Mouse (Mus musculus) megakaryocyte, embryonic 14.5 days (primary cell): ENCODE measurements around the gene Cacnb3. TPM values are rescaled to one million over a fixed set of nuclear protein-coding genes. Genes with fewer than 3 reads are reported as not detected.

ENCODE experiments used
- H3K27me3 ChIP-seq: replicated peaks from 2 replicates; pipeline ENCODE3; 2012; ENCODE audit warnings: inconsistent platforms
- H3K36me3 ChIP-seq: replicated peaks from 2 replicates; pipeline ENCODE3; 2012; ENCODE audit warnings: low read length, inconsistent platforms, mixed read lengths
- H3K4me1 ChIP-seq: 2 replicates; pipeline ENCODE4 v1.6.1; 2012; ENCODE audit warnings: inconsistent platforms
- H3K4me3 ChIP-seq: replicated peaks from 2 replicates; pipeline ENCODE3; 2012; ENCODE audit warnings: moderate library complexity, mild to moderate bottlenecking, inconsistent platforms
- H3K9me3 ChIP-seq: 2 replicates; pipeline ENCODE4 v1.6.1; 2012; ENCODE audit warnings: inconsistent platforms
- FLI1 ChIP-seq: IDR thresholded peaks from 2 replicates; pipeline ENCODE4 v1.6.1; 2012; ENCODE audit warnings: low read length, inconsistent platforms, mixed read lengths
- GATA1 ChIP-seq: IDR thresholded peaks from 3 replicates; pipeline ENCODE4 v1.6.1; 2012; ENCODE audit warnings: mixed read lengths, low read length, inconsistent platforms, borderline replicate concordance
- polyA plus RNA-seq: library from polyadenylated mRNA; stranded (reverse); fragments of >175 nt; gene quantifications from 2 replicates; pipeline ENCODE4 v1.2.3, GENCODE M21; 2012; ENCODE audit warnings: low replicate concordance; ENCODE audit not compliant: insufficient read depth

Cacnb3 gene
- polyA plus RNA-seq, 1 experiment: 0.46 TPM

- no peak for TF ChIP-seq FLI1
- no peak for TF ChIP-seq GATA1
- no peaks in the 10 kb centered on the region for H3K36me3 ChIP-seq
- peaks cover 29% of the 10 kb centered on the region for H3K9me3 ChIP-seq
- H3K4me3 ChIP-seq: no peak overlapping the region
- peaks cover 13% of the 10 kb centered on the region for H3K4me1 ChIP-seq
- peaks cover 81% of the 10 kb centered on the region for H3K27me3 ChIP-seq
These were observed 7.2 kb upstream of the Cacnb3 start for GRCm38 (mm10) chr15:98623361-98623821.

- TF ChIP-seq FLI1 (no peak), GATA1 (no peak)
- peaks cover 86% of the 10 kb centered on the region for H3K27me3 ChIP-seq
These were observed 4.6 kb upstream of the Cacnb3 start for GRCm38 (mm10) chr15:98626078-98626477.

DNA sequence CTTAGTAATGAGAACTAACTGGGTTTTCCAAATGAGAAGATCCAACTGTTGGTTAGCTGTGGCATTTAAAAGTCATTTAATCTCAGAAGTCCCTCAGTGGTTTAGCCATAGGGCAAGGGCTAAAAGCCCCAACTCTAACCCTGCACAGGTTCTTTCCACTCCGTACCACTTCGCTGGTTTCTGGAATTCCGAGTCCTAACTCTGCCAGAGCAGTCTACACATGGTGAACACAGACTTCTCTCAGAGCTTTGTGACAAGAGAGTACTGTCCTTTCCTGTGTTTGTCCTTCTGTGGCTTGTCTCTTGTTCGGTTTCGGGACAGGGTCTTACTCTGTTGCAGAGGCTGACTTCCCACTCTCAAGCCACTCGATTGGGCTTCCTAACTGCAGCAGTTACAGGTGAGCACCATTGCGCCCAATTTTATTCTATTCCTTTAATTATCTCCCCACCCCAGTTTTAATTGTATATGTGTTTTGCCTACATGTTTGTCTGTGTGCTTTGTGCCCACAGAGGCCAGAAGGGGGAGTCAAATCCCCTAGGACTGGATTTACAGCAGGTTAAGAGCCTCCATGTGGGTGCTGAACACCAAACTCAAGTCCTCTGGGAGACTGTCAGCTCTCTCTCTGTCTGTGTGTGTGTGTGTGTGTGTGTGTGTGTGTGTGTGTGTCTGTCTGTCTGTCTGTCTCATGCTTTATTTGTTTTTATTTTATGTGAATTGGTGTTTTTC lies 4.0 kb upstream of the Cacnb3 start:
- no peaks in the 10 kb centered on the region for H3K36me3 ChIP-seq
- peaks cover 45% of the 10 kb centered on the region for H3K4me1 ChIP-seq
- TF ChIP-seq FLI1: no peak
- no peak for TF ChIP-seq GATA1
- peaks cover 87% of the 10 kb centered on the region for H3K27me3 ChIP-seq
- peaks cover 16% of the 10 kb centered on the region for H3K9me3 ChIP-seq
- no peak overlapping the region for H3K4me3 ChIP-seq

More at GRCm38 (mm10) chr15:98626078-98626477, 4.6 kb upstream of the Cacnb3 start:
- Histone ChIP-seq H3K9me3 (peaks cover 16% of the 10 kb centered on the region), H3K36me3 (no peaks in the 10 kb centered on the region), H3K4me3 (no peak overlapping the region), H3K4me1 (peaks cover 39% of the 10 kb centered on the region)

- Histone ChIP-seq H3K9me3 (peaks cover 16% of the 10 kb centered on the region), H3K27me3 (peaks cover 89% of the 10 kb centered on the region)
- no peak for TF ChIP-seq GATA1
- TF ChIP-seq FLI1: no peak
These were observed 1.9 kb upstream of the Cacnb3 start for GRCm38 (mm10) chr15:98628589-98629254.

GRCm38 (mm10) chr15:98629464-98629863 lies 1.2 kb upstream of the Cacnb3 start:
- TF ChIP-seq FLI1 (no peak), GATA1 (no peak)
- peaks cover 91% of the 10 kb centered on the region for H3K27me3 ChIP-seq

More at GRCm38 (mm10) chr15:98628589-98629254, 1.9 kb upstream of the Cacnb3 start:
- Histone ChIP-seq H3K36me3 (no peaks in the 10 kb centered on the region), H3K4me1 (peaks cover 56% of the 10 kb centered on the region), H3K4me3 (peak overlapping the region; percentile 79)

DNA sequence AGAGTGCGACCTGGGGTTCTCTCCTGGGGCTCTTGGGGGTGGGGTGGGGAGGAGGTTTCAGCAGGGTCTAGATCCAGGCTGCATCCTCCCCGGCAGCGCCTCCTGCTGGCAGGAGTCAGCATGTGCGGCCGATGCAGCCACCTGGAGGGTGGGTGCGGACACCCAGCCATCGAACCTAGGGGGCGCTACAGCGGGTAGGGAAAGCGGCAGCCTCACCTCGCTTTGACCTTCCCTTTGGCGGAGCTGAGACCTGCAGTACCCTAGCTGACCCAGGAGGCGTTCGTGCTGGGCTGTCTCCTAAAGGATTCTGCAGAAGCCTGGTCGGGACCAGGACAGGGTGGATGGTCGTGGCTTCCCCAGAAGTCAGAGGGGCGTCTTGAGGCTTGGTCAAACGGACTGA lies 853 bp downstream of the Cacnb3 start:
- peak overlapping the region; percentile 90 for H3K4me3 ChIP-seq
- no peaks in the 10 kb centered on the region for H3K36me3 ChIP-seq
- no peak for TF ChIP-seq FLI1
- no peak for TF ChIP-seq GATA1
- peaks cover 99% of the 10 kb centered on the region for H3K27me3 ChIP-seq
- H3K9me3 ChIP-seq: peaks cover 16% of the 10 kb centered on the region
- peaks cover 76% of the 10 kb centered on the region for H3K4me1 ChIP-seq

More at GRCm38 (mm10) chr15:98629464-98629863, 1.2 kb upstream of the Cacnb3 start:
- peaks cover 16% of the 10 kb centered on the region for H3K9me3 ChIP-seq
- no peaks in the 10 kb centered on the region for H3K36me3 ChIP-seq
- peaks cover 63% of the 10 kb centered on the region for H3K4me1 ChIP-seq
- H3K4me3 ChIP-seq: peak overlapping the region; percentile 79

DNA sequence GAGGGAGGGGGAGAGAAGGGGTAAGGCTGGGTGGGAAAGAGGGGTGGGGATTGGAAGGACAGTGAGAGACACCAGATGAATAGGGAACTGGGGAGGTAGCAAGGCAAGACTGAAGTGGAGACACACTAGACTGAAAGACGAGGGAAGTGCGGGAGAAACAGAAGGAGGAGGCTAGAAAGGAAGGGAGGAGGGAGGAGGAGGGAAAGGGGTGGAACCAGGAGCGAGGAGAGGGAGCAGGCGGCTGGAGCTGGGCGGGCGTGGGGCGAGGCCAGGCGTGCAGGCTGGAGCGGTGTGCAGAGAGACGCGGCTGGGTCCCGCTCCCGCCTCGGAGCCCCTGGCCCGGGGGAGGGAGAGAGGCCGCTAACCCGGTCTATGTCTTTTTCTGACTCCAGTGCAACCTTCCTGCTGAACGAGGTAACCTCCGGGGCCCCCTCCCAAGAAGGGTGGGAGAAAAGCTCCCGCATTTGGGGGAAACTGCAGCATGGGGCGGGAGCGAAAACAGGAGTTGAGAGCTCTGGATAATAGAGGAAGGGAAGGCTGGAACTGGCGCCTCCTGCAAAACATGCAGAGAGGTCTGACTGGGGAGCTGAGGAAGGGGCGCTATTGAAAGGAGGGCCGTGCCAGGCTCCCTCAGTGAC lies 1.6 kb downstream of the Cacnb3 start:
- Histone ChIP-seq H3K36me3 (no peaks in the 10 kb centered on the region), H3K9me3 (peaks cover 10% of the 10 kb centered on the region), H3K4me1 (peaks cover 78% of the 10 kb centered on the region), H3K4me3 (peak overlapping the region; percentile 90), H3K27me3 (peaks cover 99% of the 10 kb centered on the region)
- no peak for TF ChIP-seq FLI1
- no peak for TF ChIP-seq GATA1

GRCm38 (mm10) chr15:98632921-98633320 lies 2.3 kb downstream of the Cacnb3 start:
- Histone ChIP-seq H3K9me3 (peaks cover 5% of the 10 kb centered on the region; the same call in 1 of the 2 replicates), H3K27me3 (peaks cover 99% of the 10 kb centered on the region), H3K36me3 (no peaks in the 10 kb centered on the region), H3K4me1 (peaks cover 78% of the 10 kb centered on the region), H3K4me3 (peak overlapping the region; percentile 38)
- TF ChIP-seq FLI1: no peak
- TF ChIP-seq GATA1: no peak

DNA sequence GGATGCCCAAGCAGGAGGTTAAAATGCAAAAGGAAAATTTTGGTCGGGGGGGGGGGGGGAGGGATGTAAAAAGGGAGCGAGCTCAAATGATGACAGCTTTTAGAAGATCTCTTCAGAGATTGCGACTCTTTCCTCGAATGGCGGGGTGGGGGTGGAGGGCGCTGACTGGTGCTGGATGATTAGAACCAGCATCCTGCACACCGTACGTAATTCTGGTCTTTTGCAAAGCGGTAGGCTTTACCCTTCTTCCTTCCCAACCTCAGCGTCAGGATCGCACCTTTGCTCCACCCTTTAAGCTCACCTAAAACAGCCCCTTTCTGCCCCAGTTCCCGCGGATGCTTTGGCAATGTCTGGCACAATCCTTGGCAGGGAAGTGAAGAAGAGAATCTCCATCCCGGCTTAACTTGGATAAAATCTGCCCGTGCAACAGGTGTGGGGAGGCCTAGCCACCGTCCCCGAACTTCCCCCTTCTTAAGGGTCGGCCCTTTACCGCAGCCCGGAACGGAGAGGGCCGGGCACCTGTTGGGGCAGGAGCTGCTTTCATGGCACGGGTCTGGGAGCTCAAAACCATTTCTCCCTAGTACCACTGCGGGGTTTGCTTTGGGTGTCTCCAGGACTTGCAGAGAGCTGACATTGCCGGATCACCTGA lies 3.3 kb downstream of the Cacnb3 start:
- Histone ChIP-seq H3K9me3 (no peaks in the 10 kb centered on the region), H3K4me1 (peaks cover 70% of the 10 kb centered on the region), H3K4me3 (peak overlapping the region; percentile 92), H3K27me3 (peaks cover 95% of the 10 kb centered on the region), H3K36me3 (no peaks in the 10 kb centered on the region)
- no peak for TF ChIP-seq FLI1
- no peak for TF ChIP-seq GATA1
